Mouse (Mus musculus): ENCODE results near the gene Gm38394. TPM values are rescaled to one million over a fixed set of nuclear protein-coding genes. Genes with fewer than 3 reads are reported as not detected.
"Not testable (repeated sequence)": the region's sequence is repeated elsewhere in the genome, so short reads cannot be mapped to it uniquely, and the experiment has no call there.

Gene Gm38394
- 10 to 100 TPM; 23.4 to 37.3 (median 27.2) TPM for total RNA-seq (2022)

GRCm38 (mm10) chr1:133661203-133661933 lies at the start of gene Gm38394:
TSS of gene Gm38394 (minus strand) at chr1:133661318.
- peak; percentile 91 for DNase-seq

- no peak for DNase-seq
Measured at GRCm38 (mm10) chr1:133710895-133711294, 49.8 kb upstream of the Gm38394 start.

GRCm38 (mm10) chr1:133709292-133709691 lies 48.2 kb upstream of the Gm38394 start:
- no peak for DNase-seq

- not testable (repeated sequence) for DNase-seq
Measured at GRCm38 (mm10) chr1:133701824-133702223, 40.7 kb upstream of the Gm38394 start.

- DNase-seq = no peak
Measured at GRCm38 (mm10) chr1:133697935-133698620, 37.0 kb upstream of the Gm38394 start.

GRCm38 (mm10) chr1:133695901-133696300 lies 34.8 kb upstream of the Gm38394 start:
- DNase-seq = no peak

GRCm38 (mm10) chr1:133694876-133695275 lies 33.8 kb upstream of the Gm38394 start:
- DNase-seq = no peak

- no peak for DNase-seq
Measured at GRCm38 (mm10) chr1:133694301-133694700, 33.2 kb upstream of the Gm38394 start.

- DNase-seq = no peak
Measured at GRCm38 (mm10) chr1:133693536-133694114, 32.5 kb upstream of the Gm38394 start.

GRCm38 (mm10) chr1:133692195-133692594 lies 31.1 kb upstream of the Gm38394 start:
- DNase-seq = no peak

GRCm38 (mm10) chr1:133691046-133691445 lies 29.9 kb upstream of the Gm38394 start:
- DNase-seq = no peak

- DNase-seq = no peak
Measured at GRCm38 (mm10) chr1:133689897-133690296, 28.8 kb upstream of the Gm38394 start, which contains the start of gene Lax1. TSS of gene Lax1 (minus strand) at chr1:133690108.

GRCm38 (mm10) chr1:133688301-133688700 lies 27.2 kb upstream of the Gm38394 start:
- no peak for DNase-seq

GRCm38 (mm10) chr1:133685749-133686519 lies 24.8 kb upstream of the Gm38394 start:
- DNase-seq = peak; percentile 49

GRCm38 (mm10) chr1:133671801-133672200 lies 10.7 kb upstream of the Gm38394 start:
- DNase-seq = no peak

GRCm38 (mm10) chr1:133671266-133671665 lies 10.1 kb upstream of the Gm38394 start:
- DNase-seq = no peak

- DNase-seq = no peak
Measured at GRCm38 (mm10) chr1:133670776-133671175, 9.7 kb upstream of the Gm38394 start.

- DNase-seq = no peak
Measured at GRCm38 (mm10) chr1:133670190-133670589, 9.1 kb upstream of the Gm38394 start.

GRCm38 (mm10) chr1:133668618-133669017 lies 7.5 kb upstream of the Gm38394 start:
- no peak for DNase-seq

- DNase-seq = no peak
Measured at GRCm38 (mm10) chr1:133667721-133668120, 6.6 kb upstream of the Gm38394 start.

- DNase-seq = not testable (repeated sequence)
Measured at GRCm38 (mm10) chr1:133665713-133666112, 4.6 kb upstream of the Gm38394 start.

GRCm38 (mm10) chr1:133664203-133664970 lies 3.3 kb upstream of the Gm38394 start:
- no peak for DNase-seq

Data from adrenal gland, adult 8-10 months (tissue).